Mouse (Mus musculus): Measurements from ENCODE around the gene Nkapd1. TPM values are rescaled to one million over a fixed set of nuclear protein-coding genes. Genes with fewer than 3 reads are reported as not detected.

Gene Nkapd1
- polyA plus RNA-seq (2012; rRNA removed; ENCODE audit: low replicate concordance): 5.4 and 6.1 TPM in 2 replicates

GRCm38 (mm10) chr9:50616766-50617603, at the start of gene Nkapd1, which contains the start of gene Pih1d2:
Nkapd1 (minus strand) TSS chr9:50617464.
Pih1d2 (plus strand) TSS chr9:50617321.

DNA sequence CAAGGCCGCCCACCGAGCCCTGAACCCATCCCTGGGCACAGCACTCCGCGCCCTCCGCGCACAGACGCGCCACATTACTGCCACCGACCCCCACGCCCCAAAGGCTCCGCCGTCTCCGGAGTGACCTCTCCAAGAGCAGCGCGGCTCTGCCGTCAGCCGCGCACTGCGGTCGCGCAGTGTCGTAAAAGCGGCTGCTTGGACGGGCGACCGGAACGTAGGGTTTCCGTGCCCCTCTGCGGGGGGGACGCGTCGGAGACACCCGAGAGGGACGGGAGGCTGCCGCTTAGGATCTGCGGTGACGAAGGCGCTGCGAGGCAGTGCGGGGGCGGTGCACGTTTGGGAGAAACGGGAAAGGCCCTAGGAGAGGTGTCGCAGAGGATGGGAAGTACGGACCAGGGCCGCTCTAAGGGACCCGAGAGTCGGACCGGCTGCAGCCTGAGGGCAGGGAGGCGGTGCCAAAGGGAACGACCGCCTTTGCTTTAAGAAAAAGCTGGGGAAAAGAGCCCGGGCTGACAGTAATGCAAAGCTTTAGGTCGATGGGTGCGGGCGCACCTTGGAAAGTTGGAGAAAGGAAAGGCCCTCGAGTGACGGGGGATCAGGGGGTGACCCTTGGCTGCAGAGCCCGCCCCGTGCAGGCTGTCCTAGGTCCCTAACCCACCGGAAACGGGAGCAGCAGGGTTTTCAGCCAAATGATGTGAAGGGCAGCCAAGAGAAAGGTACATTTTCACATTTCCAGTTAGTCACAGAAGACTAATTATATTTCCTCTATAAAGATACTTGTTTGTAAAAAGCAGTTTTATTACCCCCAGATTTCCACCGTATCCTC, 42.3 kb upstream of the Nkapd1 start, which contains the start of gene Dlat:
Gene Dlat (minus strand): TSS at position 389 of the 826 bp plus-strand sequence.

GRCm38 (mm10) chr9:50603189-50603997, 13.9 kb downstream of the Nkapd1 start, which contains the start of the genes Sdhd and Timm8b:
Sdhd (minus strand) TSS chr9:50603812.
Timm8b (plus strand) TSS chr9:50603910.

DNA sequence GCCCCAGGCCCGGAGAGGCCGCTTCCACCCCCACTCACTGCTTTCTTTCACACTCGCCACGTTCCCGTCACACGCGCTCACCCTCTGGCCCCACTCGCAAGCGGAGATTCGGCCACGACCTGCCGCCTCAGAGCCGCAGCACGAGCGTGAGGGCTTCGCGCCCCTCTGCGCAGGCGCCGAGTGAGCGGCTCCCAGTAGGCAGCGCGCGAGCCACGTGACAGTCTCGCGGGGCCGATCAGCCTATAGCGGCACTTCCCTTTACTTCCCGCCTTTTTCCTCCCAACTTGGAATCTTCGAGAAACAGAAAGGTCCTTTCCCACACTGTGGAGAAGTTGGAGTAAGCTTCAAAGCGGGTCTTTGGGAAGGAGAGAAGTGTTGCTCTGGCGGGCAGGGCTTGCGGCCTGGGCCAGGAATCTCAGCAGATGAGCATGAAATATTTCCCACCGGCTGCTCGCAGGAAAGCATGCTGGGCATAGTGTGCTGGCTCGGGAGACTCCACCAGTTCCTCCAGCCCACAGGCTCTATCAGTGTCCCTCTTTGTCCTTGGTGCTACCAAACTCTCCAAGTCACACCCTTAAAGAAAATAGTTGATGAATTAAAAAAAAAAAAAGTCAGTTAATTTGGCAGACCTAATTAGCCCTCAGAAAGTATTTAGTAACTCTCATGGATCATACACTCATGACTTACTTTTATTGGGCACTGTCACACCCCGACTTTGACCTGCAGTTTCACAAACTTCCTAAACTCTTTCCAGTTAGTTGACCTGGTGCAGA, 55.9 kb downstream of the Nkapd1 start, which contains the start of gene Tex12:
Gene Tex12 (minus strand): TSS at position 181 of the 773 bp plus-strand sequence.

Other genes with a start within 250 kb of the Nkapd1 start
- 23.0 and 52.4 TPM in 2 replicates for gene Plet1, start 122.9 kb downstream of the Nkapd1 start, polyA plus RNA-seq (2012; rRNA removed; ENCODE audit: low replicate concordance)
- gene Pts, start 88.7 kb downstream of the Nkapd1 start, polyA plus RNA-seq (2012; rRNA removed; ENCODE audit: low replicate concordance): 41.4 and 42.1 TPM in 2 replicates
- gene Il18, start 62.6 kb downstream of the Nkapd1 start, polyA plus RNA-seq (2012; rRNA removed; ENCODE audit: low replicate concordance): 6.0 and 6.4 TPM in 2 replicates
- 0.41 and 1.1 TPM in 2 replicates for gene Bco2, start 62.3 kb downstream of the Nkapd1 start, polyA plus RNA-seq (2012; rRNA removed; ENCODE audit: low replicate concordance)
- gene Tex12, start 56.1 kb downstream of the Nkapd1 start, polyA plus RNA-seq (2012; rRNA removed; ENCODE audit: low replicate concordance): not detected in 2 replicates
- 195 and 408 TPM in 2 replicates for gene Sdhd, start 13.7 kb downstream of the Nkapd1 start, polyA plus RNA-seq (2012; rRNA removed; ENCODE audit: low replicate concordance)
- gene Timm8b, start 13.6 kb downstream of the Nkapd1 start, polyA plus RNA-seq (2012; rRNA removed; ENCODE audit: low replicate concordance): 107 and 163 TPM in 2 replicates
- 0.35 and 0.47 TPM in 2 replicates for gene Pih1d2, start 143 bp downstream of the Nkapd1 start, polyA plus RNA-seq (2012; rRNA removed; ENCODE audit: low replicate concordance)
- gene Dlat, start 42.3 kb upstream of the Nkapd1 start, polyA plus RNA-seq (2012; rRNA removed; ENCODE audit: low replicate concordance): 41.2 and 97.6 TPM in 2 replicates
- 3.7 and 6.5 TPM in 2 replicates for gene Dixdc1, start 122.1 kb upstream of the Nkapd1 start, polyA plus RNA-seq (2012; rRNA removed; ENCODE audit: low replicate concordance)
- gene 2310030G06Rik, start 129.1 kb upstream of the Nkapd1 start, polyA plus RNA-seq (2012; rRNA removed; ENCODE audit: low replicate concordance): 3.3 and 8.8 TPM in 2 replicates
- gene Cryab, start 133.9 kb upstream of the Nkapd1 start, polyA plus RNA-seq (2012; rRNA removed; ENCODE audit: low replicate concordance): 134 and 432 TPM in 2 replicates
- gene Hspb2, start 134.9 kb upstream of the Nkapd1 start, polyA plus RNA-seq (2012; rRNA removed; ENCODE audit: low replicate concordance): 20.9 and 62.5 TPM in 2 replicates
- 3.0 and 4.3 TPM in 2 replicates for gene Fdxacb1, start 150.8 kb upstream of the Nkapd1 start, polyA plus RNA-seq (2012; rRNA removed; ENCODE audit: low replicate concordance)
- 26.1 and 38.1 TPM in 2 replicates for gene Alg9, start 157.6 kb upstream of the Nkapd1 start, polyA plus RNA-seq (2012; rRNA removed; ENCODE audit: low replicate concordance)
- gene 1110032A03Rik, start 158.1 kb upstream of the Nkapd1 start, polyA plus RNA-seq (2012; rRNA removed; ENCODE audit: low replicate concordance): 50.6 and 118 TPM in 2 replicates
- 22.9 and 41.2 TPM in 2 replicates for gene Ppp2r1b, start 227.8 kb upstream of the Nkapd1 start, polyA plus RNA-seq (2012; rRNA removed; ENCODE audit: low replicate concordance)

All from mammary gland, adult 2 months (tissue).